Mouse (Mus musculus): ENCODE measurements at regions not wholly inside any gene's neighbourhood (a gene's known extent, or its start where the extent isn't known, plus 50 kb on each side); places are given as distances from the start of the nearest gene placed in this dataset.

DNA sequence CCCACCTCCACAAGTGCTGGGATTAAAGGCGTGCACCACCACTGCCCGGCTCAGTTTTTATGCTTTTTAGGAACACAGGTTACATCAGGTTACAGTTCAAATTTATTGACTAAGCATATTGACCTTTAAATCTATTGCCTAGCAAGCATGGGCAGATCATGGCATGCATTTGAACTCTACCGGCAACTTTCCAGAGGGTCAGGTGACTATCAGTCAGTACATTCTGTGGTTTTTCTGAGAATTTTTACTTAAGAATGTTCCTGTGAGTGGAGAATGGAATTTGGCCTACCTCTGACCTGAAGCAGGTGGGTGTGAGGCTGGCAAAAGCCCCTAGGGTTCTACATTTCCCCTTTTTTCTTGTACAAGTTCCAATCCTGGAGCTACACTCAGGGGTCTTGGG is 332.4 kb upstream of the Kynu start:
- TF ChIP-seq CTCF (IDR thresholded peaks at IDR 0.05; ENCODE audit: low read depth) = no peak
- no peak for TF ChIP-seq EP300 (IDR thresholded peaks at IDR 0.05; ENCODE audit: low read depth)
